Mouse (Mus musculus) kidney, postnatal 0 days (tissue): Measurements from ENCODE around the gene Acap3. TPM values are rescaled to one million over a fixed set of nuclear protein-coding genes. Genes with fewer than 3 reads are reported as not detected.

ENCODE experiments used
- ATAC-seq: fragments of 200-750 bp; cut with Nextera tagmentation; replicated peaks from 2 replicates; pipeline ENCODE4 v1.8.0; 2017; ENCODE audit warnings: low read depth, moderate number of reproducible peaks, moderate TSS enrichment, moderate library complexity; ENCODE audit not compliant: low FRiP score
- DNase-seq: peaks from one replicate; pipeline ENCODE4 v3.0.0-alpha.2; 2016; ENCODE audit warnings: low spot score
- H3K27ac ChIP-seq: fragments of 300-500 bp; sonication (generic); 2 replicates; pipeline ENCODE4 v1.5.1; 2014; ENCODE audit warnings: mild to moderate bottlenecking
- H3K27me3 ChIP-seq: fragments of 300-500 bp; sonication (generic); 2 replicates; pipeline ENCODE4 v1.6.1; 2014; ENCODE audit warnings: low read length, mixed read lengths; ENCODE audit not compliant: insufficient read depth
- H3K36me3 ChIP-seq: fragments of 300-500 bp; sonication (generic); 2 replicates; pipeline ENCODE4 v1.6.1; 2014; ENCODE audit warnings: low read length, mixed read lengths; ENCODE audit not compliant: insufficient read depth
- H3K4me1 ChIP-seq: fragments of 300-500 bp; sonication (generic); replicated peaks from 2 replicates; pipeline ENCODE4 v1.6.1; 2014; ENCODE audit warnings: antibody characterized with exemption, low read length, mixed read lengths; ENCODE audit not compliant: insufficient read depth
- H3K4me2 ChIP-seq: fragments of 300-500 bp; sonication (generic); 2 replicates; pipeline ENCODE4 v1.6.1; 2014; ENCODE audit warnings: mild to moderate bottlenecking, low read length, moderate library complexity, mixed read lengths
- H3K4me3 ChIP-seq: fragments of 300-500 bp; sonication (generic); replicated peaks from 2 replicates; pipeline ENCODE4 v1.5.1; 2014; ENCODE audit warnings: low read depth, low read length
- H3K9ac ChIP-seq: fragments of 300-500 bp; sonication (generic); 2 replicates; pipeline ENCODE4 v1.6.1; 2014; ENCODE audit warnings: low read depth, low read length
- H3K9me3 ChIP-seq: fragments of 300-500 bp; sonication (generic); replicated peaks from 2 replicates; pipeline ENCODE4 v1.6.1; 2016; ENCODE audit warnings: low read length, inconsistent platforms, mixed read lengths
- CTCF ChIP-seq: IDR thresholded peaks from 2 replicates; pipeline ENCODE4 v1.5.1; 2016; ENCODE audit warnings: antibody characterized with exemption, low read depth, mild to moderate bottlenecking, moderate library complexity
- WGBS: fragments of 180-500 bp; shearing (Covaris S2); extraction: QIAGEN DNeasy Blood & Tissue Kit; methylation state at CpG from one replicate; pipeline ENCODE4 v1.1.7; 2014; 5-methylcytosine and 5-hydroxymethylcytosine counted together
- polyA plus RNA-seq: library from polyadenylated mRNA; unstranded; fragments of >200 nt; fragmentation: Nextera tagmentation; extraction: Ambion mirVana; gene quantifications from 2 replicates; pipeline ENCODE4 v1.2.1, GENCODE M21; 2015

Gene Acap3
- polyA plus RNA-seq, 1 experiment from 2014 or later: 8.2 TPM

DNA sequence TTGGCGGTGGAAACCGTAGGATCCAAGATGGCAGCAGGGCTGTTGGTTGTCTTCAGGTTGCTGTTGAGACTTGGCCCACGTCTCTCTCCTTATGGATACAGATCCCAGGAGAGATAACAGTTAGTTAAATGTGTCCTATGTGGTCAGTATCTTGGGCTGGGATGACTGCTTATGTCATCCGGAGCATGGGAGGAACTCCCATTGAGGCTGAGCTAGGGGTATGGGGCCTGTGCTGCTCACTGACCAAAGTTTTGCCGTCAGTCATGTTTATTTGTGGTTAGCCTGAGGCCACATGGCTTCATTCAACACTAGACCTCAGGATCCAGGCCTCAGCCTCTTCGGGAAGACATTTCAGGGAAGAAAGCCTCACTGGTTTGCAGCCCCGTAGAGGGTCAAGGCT lies 20.2 kb upstream of the Acap3 start:
- Histone ChIP-seq H3K4me3 (no peak overlapping the region), H3K27me3 (no peaks in the 10 kb centered on the region), H3K36me3 (peaks cover 30% of the 10 kb centered on the region), H3K4me2 (no peak overlapping the region), H3K4me1 (0 out of 2 replicates have a peak, but pooled peaks cover 6% of the 10 kb centered on the region), H3K27ac (no peak overlapping the region), H3K9me3 (no peaks in the 10 kb centered on the region), H3K9ac (no peak overlapping the region)
- no peak for TF ChIP-seq CTCF
- WGBS: 88% methylated on average over 7 of the region's 7 CpGs
- ATAC-seq (no peak), DNase-seq (no peak)

DNA sequence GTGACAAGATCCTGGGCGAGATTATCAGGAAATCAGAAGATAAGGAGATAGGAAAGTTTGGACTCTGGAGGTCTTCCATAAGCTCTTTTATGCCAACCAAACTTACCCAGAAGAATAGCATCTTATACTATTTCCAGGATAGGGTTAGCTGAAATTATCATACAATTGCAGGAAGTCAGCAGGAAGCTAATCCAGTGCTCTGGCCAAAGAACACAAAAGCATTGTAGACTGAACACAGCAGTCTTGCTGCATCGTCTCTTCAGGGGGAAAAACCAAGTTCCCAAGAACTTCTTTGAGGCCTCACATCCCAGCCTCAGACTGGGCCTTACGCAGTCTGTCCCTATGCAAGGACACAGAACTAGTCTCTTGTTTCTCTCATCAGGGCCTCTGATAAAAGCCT lies 8.0 kb upstream of the Acap3 start:
- H3K27me3 ChIP-seq: no peaks in the 10 kb centered on the region
- no peaks in the 10 kb centered on the region for H3K4me1 ChIP-seq
- H3K27ac ChIP-seq: peak overlapping the region; percentile 75
- no peak overlapping the region for H3K4me2 ChIP-seq
- no peak for TF ChIP-seq CTCF
- H3K36me3 ChIP-seq: peaks cover 38% of the 10 kb centered on the region
- 70% methylated on average over 3 of the region's 3 CpGs for WGBS
- no peak overlapping the region for H3K9ac ChIP-seq
- H3K4me3 ChIP-seq: no peak overlapping the region
- DNase-seq (peak; percentile 37), ATAC-seq (no peak)
- no peaks in the 10 kb centered on the region for H3K9me3 ChIP-seq

DNA sequence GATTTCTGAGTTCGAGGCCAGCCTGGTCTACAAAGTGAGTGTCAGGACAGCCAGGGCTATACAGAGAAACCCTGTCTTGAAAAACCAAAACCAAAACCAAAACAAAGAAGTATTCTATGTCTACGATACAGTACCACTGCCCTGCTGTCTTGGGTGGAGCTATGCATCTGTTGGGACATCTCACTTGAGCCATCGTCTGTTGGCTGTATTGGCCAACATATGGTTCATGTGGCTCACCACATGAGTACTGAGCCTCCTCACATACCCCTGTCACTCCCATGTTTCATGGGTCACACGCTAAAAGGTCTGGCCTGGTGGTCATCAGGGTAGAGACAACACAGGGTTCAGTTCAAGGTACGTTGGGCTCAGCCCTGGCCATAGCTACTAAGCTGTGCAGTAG lies 5.3 kb upstream of the Acap3 start:
- Histone ChIP-seq H3K36me3 (peaks cover 41% of the 10 kb centered on the region), H3K9me3 (no peaks in the 10 kb centered on the region), H3K4me3 (no peak overlapping the region), H3K27ac (no peak overlapping the region), H3K9ac (no peak overlapping the region), H3K4me1 (peaks cover 10% of the 10 kb centered on the region), H3K27me3 (no peaks in the 10 kb centered on the region), H3K4me2 (no peak overlapping the region)
- DNase-seq: no peak
- TF ChIP-seq CTCF: no peak
- WGBS: 92% methylated on average over 5 of the region's 5 CpGs
- no peak for ATAC-seq

DNA sequence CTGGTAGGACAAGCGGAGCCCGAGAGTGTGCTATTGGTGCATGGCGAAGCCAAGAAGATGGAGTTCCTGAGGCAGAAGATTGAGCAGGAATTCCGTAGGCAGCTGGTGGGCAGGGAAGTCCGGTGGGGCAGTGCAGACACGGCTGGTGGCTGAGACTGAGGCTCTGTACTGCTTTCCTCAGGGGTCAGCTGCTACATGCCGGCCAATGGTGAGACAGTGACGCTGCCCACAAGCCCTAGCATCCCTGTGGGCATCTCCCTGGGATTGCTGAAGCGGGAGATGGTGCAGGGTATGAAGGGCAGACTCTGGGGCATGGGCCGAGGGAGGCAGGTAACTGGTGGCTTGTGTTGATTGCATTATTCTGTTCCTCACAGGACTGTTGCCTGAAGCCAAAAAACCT lies 3.9 kb upstream of the Acap3 start:
- 93% methylated on average over 10 of the region's 10 CpGs for WGBS
- Histone ChIP-seq H3K9me3 (no peaks in the 10 kb centered on the region), H3K36me3 (peaks cover 41% of the 10 kb centered on the region), H3K4me3 (no peak overlapping the region), H3K4me2 (no peak overlapping the region), H3K9ac (no peak overlapping the region), H3K27ac (no peak overlapping the region), H3K4me1 (peaks cover 10% of the 10 kb centered on the region), H3K27me3 (no peaks in the 10 kb centered on the region)
- no peak for ATAC-seq
- no peak for DNase-seq
- TF ChIP-seq CTCF: no peak

DNA sequence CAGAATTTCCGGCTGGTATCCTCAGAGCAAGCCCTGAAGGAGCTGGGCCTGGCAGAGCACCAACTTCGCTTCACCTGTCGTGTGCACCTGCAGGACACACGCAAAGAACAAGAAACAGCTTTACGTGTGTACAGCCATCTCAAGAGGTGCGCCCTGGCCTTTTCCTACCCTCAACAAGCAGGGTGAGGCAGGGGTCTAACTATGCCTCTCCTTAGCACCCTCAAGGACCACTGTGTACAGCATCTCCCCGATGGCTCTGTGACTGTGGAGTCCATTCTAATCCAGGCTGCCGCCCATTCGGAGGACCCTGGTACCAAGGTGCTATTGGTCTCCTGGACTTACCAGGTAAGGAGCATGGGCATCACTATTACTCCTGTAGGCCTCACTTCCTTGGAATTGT lies 3.4 kb upstream of the Acap3 start:
- Histone ChIP-seq H3K9me3 (no peaks in the 10 kb centered on the region), H3K4me1 (peaks cover 10% of the 10 kb centered on the region), H3K4me3 (no peak overlapping the region), H3K36me3 (peaks cover 41% of the 10 kb centered on the region), H3K27ac (no peak overlapping the region), H3K4me2 (no peak overlapping the region), H3K9ac (no peak overlapping the region), H3K27me3 (no peaks in the 10 kb centered on the region)
- no peak for DNase-seq
- ATAC-seq: no peak
- no peak for TF ChIP-seq CTCF
- WGBS: 92% methylated on average over 9 of the region's 9 CpGs

DNA sequence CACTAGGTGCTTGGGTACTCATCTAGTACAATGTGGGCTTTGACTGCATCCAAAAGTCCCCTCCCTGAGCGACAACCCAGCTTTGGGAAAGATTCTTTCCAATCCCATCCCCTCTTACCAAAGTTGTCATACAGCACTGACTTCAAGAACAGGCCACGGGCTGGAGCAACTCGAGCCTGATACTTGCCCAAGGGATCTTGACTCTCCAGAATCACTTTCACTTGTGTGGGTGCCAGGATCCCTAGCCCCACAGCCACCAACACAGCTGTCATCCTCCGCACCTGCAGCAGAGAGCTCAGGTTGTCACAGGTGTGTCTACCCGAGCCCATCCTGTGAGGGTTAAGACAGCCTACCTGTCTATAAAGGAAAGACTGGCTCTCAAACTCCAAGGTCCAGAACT lies 2.3 kb upstream of the Acap3 start:
- no peak overlapping the region for H3K4me2 ChIP-seq
- H3K27ac ChIP-seq: no peak overlapping the region
- 90% methylated on average over 5 of the region's 5 CpGs for WGBS
- H3K27me3 ChIP-seq: no peaks in the 10 kb centered on the region
- ATAC-seq (no peak), DNase-seq (no peak)
- H3K4me3 ChIP-seq: no peak overlapping the region
- H3K9ac ChIP-seq: no peak overlapping the region
- H3K36me3 ChIP-seq: peaks cover 41% of the 10 kb centered on the region
- H3K9me3 ChIP-seq: no peaks in the 10 kb centered on the region
- H3K4me1 ChIP-seq: peaks cover 14% of the 10 kb centered on the region
- TF ChIP-seq CTCF: no peak

DNA sequence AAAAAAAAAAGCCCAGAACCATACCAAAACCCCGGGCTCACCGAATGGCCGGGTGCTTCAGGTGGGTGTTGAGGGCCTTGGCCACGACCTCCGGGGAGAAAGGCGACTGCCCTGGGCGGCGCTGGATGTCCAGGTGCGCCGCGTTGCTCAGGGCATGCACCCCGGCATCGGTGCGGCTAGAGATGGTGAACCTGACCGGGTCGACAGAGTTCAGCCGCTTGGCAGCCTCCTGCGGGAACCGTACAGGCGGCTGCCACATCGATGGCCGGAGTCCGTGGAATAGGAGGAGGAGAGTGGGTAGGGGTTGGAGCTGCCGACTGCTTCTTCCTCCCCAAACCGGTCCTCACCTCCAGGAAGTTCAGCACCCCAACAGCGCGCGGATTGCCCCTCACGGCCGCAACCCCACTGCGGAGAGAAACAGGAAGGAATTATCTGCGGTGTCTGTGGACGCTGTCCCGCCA lies 581 bp upstream of the Acap3 start:
- DNase-seq (no peak), ATAC-seq (no peak)
- Histone ChIP-seq H3K27ac (peak overlapping the region; percentile 94; the same call in 1 of the 2 replicates), H3K36me3 (peaks cover 32% of the 10 kb centered on the region), H3K4me3 (peak overlapping the region; percentile 70), H3K4me1 (peaks cover 15% of the 10 kb centered on the region), H3K27me3 (no peaks in the 10 kb centered on the region), H3K9me3 (no peaks in the 10 kb centered on the region), H3K9ac (peak overlapping the region; percentile 78), H3K4me2 (peak overlapping the region; percentile 99)
- under 1% methylated on average over 34 of the region's 34 CpGs for WGBS
- TF ChIP-seq CTCF: no peak
